Mouse (Mus musculus): ENCODE measurements around the gene Mefv. TPM values are rescaled to one million over a fixed set of nuclear protein-coding genes. Genes with fewer than 3 reads are reported as not detected.

Mefv gene
- not detected in 2 replicates for polyA plus RNA-seq (2015; fragmentation: Nextera tagmentation; extraction: Ambion mirVana)

DNA sequence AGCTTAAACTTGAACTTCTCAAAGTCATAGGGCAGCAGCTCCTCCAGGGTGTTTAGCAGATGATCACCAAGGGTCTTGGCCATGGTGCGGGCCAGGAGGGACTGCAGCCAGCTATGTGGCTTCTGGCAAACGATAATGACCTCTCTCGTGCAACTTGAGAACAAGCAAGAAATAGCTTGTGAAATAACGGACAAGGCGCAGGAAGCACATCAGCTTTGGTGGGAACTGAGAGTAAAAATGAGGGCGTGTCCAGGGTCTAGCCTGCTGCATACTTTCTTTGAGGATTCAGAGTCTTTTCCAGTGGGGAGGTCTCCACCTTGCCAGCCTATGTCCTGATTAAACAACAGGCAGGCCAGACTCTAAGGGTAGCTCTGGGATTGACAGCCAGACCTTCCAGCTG, at the start of gene Mefv:
TSS of gene Mefv (minus strand) at position 118 of the 400 bp plus-strand sequence.
- Histone ChIP-seq H3K36me3 (no peaks in the 10 kb centered on the region), H3K4me1 (no peaks in the 10 kb centered on the region), H3K4me3 (replicated peaks) (no peak within 1 kb of the TSS), H3K4me2 (no peak within 1 kb of the TSS), H3K9ac (replicated peaks) (no peak within 1 kb of the TSS), H3K9me3 (replicated peaks) (no peaks in the 10 kb centered on the region), H3K27me3 (replicated peaks) (no peaks in the 10 kb centered on the region), H3K27ac (replicated peaks) (no peak within 1 kb of the TSS)
- WGBS = 90% methylated on average over 6 of the region's 6 CpGs
- ATAC-seq (ENCODE audit: low FRiP score) = no peak

DNA sequence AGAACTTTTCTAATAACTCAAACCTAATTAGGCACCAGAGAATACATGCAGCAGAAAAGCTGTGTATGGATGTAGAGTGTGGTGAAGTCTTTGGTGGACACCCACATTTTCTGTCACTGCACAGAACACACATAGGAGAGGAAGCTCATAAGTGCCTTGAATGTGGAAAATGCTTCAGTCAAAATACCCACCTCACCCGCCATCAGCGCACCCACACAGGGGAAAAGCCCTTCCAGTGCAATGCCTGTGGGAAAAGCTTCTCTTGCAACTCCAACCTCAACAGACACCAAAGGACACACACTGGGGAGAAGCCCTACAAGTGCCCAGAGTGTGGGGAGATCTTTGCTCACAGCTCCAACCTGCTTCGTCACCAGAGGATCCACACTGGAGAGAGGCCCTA, 31.1 kb upstream of the Mefv start:
- H3K9me3 ChIP-seq (replicated peaks) = peaks cover 36% of the 10 kb centered on the region; the same call in 1 of the 2 replicates
- H3K4me1 ChIP-seq = peaks cover 26% of the 10 kb centered on the region
- H3K4me2 ChIP-seq = no peak overlapping the region
- H3K27ac ChIP-seq (replicated peaks) = no peak overlapping the region
- H3K9ac ChIP-seq (replicated peaks) = no peak overlapping the region
- no peak overlapping the region for H3K4me3 ChIP-seq (replicated peaks)
- H3K27me3 ChIP-seq (replicated peaks) = no peaks in the 10 kb centered on the region
- no peak for ATAC-seq (ENCODE audit: low FRiP score)
- peaks cover 69% of the 10 kb centered on the region for H3K36me3 ChIP-seq
- 100% methylated on average over 3 of the region's 3 CpGs for WGBS

DNA sequence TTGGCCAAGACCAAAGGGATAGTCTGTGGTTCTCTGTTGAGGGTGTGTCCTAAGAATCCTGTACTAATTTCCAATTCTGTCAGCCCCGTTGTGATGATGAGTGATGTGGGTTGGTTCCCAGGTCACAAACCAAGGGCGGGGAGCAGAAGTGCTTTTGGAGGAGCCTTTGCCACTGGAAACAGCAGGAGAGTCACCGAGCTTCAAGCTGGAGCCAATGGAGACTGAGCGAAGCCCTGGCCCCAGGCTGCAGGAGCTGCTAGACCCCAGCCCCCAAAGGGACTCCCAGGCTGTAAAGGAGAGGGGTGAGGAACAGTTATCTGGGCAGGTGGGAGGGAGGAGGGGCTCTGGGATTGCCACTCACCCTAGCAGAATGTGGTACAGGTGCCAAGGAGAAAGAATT, 27.8 kb upstream of the Mefv start:
- peaks cover 24% of the 10 kb centered on the region; the same call in 1 of the 2 replicates for H3K9me3 ChIP-seq (replicated peaks)
- H3K4me2 ChIP-seq = peak overlapping the region; percentile 89
- no peak for ATAC-seq (ENCODE audit: low FRiP score)
- peaks cover 33% of the 10 kb centered on the region for H3K4me1 ChIP-seq
- no peak overlapping the region for H3K27ac ChIP-seq (replicated peaks)
- 89% methylated on average over 4 of the region's 4 CpGs for WGBS
- H3K9ac ChIP-seq (replicated peaks) = no peak overlapping the region
- H3K27me3 ChIP-seq (replicated peaks) = 0 out of 2 replicates have a peak, but pooled peaks cover 4% of the 10 kb centered on the region
- H3K36me3 ChIP-seq = peaks cover 47% of the 10 kb centered on the region
- H3K4me3 ChIP-seq (replicated peaks) = peak overlapping the region; percentile 90

DNA sequence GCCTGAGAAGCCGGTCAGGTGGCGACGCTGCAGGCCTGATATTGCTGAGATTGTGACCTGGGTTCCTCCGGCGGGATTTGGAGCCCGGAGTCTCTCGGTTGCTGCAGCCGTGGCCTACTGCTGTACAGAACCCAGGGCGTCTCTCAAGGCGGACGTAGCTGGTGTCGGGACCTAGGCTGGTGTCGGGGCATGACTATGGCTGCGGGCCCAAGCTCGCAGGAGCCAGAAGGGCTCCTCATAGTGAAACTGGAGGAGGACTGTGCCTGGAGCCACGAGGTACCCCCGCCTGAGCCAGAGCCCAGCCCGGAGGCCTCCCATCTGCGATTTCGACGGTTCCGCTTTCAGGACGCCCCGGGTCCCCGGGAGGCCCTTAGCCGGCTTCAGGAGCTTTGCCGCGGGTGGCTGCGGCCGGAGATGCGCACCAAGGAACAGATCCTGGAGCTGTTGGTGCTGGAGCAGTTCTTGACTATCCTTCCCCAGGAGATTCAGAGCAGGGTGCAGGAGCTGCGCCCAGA, 26.3 kb upstream of the Mefv start:
- Histone ChIP-seq H3K9me3 (replicated peaks) (peaks cover 12% of the 10 kb centered on the region; the same call in 1 of the 2 replicates), H3K27ac (replicated peaks) (peak overlapping the region; percentile 97), H3K4me1 (peaks cover 33% of the 10 kb centered on the region), H3K9ac (replicated peaks) (peak overlapping the region; percentile 80), H3K27me3 (replicated peaks) (0 out of 2 replicates have a peak, but pooled peaks cover 4% of the 10 kb centered on the region), H3K4me3 (replicated peaks) (peak overlapping the region; percentile 90), H3K4me2 (peak overlapping the region; percentile 89), H3K36me3 (peaks cover 33% of the 10 kb centered on the region)
- 3% methylated on average over 32 of the region's 32 CpGs for WGBS
- peak; percentile 65 for ATAC-seq (ENCODE audit: low FRiP score)

DNA sequence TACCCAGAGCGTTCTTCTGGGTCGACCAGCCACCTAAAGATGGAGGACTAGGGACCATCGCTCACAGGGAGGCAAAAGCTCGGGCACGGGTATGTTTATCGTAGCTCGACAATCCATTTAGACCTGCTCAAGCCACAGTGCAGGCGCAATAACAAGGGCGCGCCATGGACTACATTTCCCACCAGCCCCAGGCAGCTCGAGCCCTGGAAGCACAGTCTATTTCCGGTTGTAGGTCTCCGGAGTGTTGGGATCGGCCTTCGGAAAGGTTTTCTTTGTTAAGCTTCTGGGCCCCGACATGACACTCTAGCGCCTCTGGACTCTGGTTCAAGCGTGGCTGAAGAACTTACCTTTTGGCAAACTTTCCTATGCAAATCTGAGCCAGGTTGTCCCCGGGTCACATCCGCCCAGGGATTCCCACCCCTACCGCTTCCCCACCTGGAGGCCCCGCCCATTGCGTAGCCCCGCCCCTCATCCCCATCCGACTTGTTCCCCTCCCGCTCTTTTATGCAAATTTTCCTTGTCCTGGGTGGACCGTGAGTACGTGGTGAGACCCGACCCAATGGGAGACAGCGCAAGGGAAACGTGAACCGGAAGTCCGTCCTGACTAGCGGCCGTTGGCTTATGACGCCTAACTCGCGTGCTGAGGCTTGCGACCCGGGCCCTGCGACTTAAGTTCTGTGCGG, 25.7 kb upstream of the Mefv start, which contains the start of gene Zfp263:
TSS of gene Zfp263 (plus strand) at position 591 of the 683 bp plus-strand sequence.
- Histone ChIP-seq H3K9ac (replicated peaks) (peak within 1 kb of the TSS; percentile 80), H3K9me3 (replicated peaks) (peaks cover 7% of the 10 kb centered on the region; the same call in 1 of the 2 replicates), H3K36me3 (peaks cover 27% of the 10 kb centered on the region), H3K27me3 (replicated peaks) (0 out of 2 replicates have a peak, but pooled peaks cover 4% of the 10 kb centered on the region), H3K4me2 (peak within 1 kb of the TSS; percentile 89), H3K4me1 (peaks cover 33% of the 10 kb centered on the region), H3K4me3 (replicated peaks) (peak within 1 kb of the TSS; percentile 90), H3K27ac (replicated peaks) (peak within 1 kb of the TSS; percentile 97)
- ATAC-seq (ENCODE audit: low FRiP score) = peak; percentile 97
- WGBS = under 1% methylated on average over 42 of the region's 42 CpGs

DNA sequence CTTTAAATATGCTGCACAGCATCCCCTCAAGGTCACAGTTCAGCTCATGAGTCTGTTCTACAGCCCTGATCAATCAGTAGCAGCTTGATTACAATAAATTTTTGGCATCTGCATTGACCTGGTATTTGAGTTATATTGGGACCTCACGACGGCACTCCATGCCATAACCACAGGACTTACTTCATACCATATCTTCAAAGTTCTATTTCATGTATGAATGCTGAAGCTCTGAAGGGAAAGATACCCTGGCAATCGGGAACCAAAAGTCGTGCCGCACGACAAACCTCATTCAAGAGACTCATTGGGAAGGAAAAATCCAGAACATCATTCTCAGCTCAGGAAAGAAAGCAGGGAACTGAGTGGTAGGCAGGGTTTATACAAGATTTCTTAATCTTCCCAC, 24.6 kb upstream of the Mefv start:
- H3K27ac ChIP-seq (replicated peaks) = peak overlapping the region; percentile 97
- peaks cover 17% of the 10 kb centered on the region for H3K36me3 ChIP-seq
- H3K4me3 ChIP-seq (replicated peaks) = peak overlapping the region; percentile 90
- no peaks in the 10 kb centered on the region for H3K9me3 ChIP-seq (replicated peaks)
- H3K4me2 ChIP-seq = peak overlapping the region; percentile 89
- H3K27me3 ChIP-seq (replicated peaks) = 0 out of 2 replicates have a peak, but pooled peaks cover 4% of the 10 kb centered on the region
- WGBS = 99% methylated on average over 6 of the region's 6 CpGs
- peaks cover 33% of the 10 kb centered on the region for H3K4me1 ChIP-seq
- no peak overlapping the region for H3K9ac ChIP-seq (replicated peaks)
- no peak for ATAC-seq (ENCODE audit: low FRiP score)

DNA sequence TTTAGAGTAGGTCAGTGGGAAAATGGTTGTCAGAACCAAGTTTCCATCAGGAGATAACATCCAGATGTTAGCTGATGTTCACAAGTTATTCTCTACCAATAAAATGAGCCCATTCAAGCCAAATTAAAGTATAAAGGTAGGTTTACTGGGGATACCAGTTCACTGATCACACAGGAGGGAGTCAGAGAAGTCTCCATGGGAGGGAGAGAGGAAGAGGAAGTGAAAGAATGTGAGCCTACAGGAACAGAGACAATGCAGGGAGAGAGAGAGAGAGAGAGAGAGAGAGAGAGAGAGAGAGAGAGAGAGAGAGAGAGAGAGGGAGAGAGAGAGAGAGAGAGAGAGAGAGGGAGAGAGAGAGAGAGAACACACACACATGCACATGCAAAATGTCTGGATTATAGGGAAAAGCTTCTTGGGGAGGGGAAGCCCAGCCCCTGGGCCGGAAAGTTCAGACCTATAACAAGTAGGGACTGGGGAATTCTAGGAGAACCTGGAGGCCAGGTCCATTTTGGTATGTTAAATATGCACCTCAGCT, 15.4 kb upstream of the Mefv start:
- 75% methylated on average over 1 of the region's 1 CpGs for WGBS
- no peaks in the 10 kb centered on the region for H3K27me3 ChIP-seq (replicated peaks)
- ATAC-seq (ENCODE audit: low FRiP score) = no peak
- H3K36me3 ChIP-seq = no peaks in the 10 kb centered on the region
- H3K4me2 ChIP-seq = no peak overlapping the region
- no peak overlapping the region for H3K4me3 ChIP-seq (replicated peaks)
- no peak overlapping the region for H3K9ac ChIP-seq (replicated peaks)
- no peaks in the 10 kb centered on the region for H3K4me1 ChIP-seq
- H3K9me3 ChIP-seq (replicated peaks) = no peaks in the 10 kb centered on the region
- no peak overlapping the region for H3K27ac ChIP-seq (replicated peaks)

DNA sequence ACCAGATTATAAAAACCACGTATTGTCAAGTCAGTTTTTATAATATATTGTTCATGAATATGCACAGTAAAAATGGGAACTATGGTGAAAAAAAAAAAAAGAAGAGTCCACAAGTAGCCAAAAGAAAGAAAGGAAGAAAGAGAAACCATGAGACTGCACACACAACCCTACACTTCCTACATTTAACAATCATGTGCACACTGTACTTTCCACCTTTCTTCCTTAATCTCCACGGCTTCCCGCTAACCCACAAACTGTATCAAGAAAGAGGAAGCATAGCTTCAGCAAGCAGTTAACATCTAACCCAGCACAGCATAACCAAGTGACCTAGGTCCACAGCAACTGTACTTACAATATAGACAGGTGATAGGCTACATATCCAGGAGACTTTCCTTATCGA, 14.7 kb upstream of the Mefv start:
- Histone ChIP-seq H3K4me2 (no peak overlapping the region), H3K9me3 (replicated peaks) (no peaks in the 10 kb centered on the region), H3K27ac (replicated peaks) (no peak overlapping the region), H3K4me1 (no peaks in the 10 kb centered on the region), H3K4me3 (replicated peaks) (no peak overlapping the region), H3K36me3 (no peaks in the 10 kb centered on the region), H3K9ac (replicated peaks) (no peak overlapping the region), H3K27me3 (replicated peaks) (no peaks in the 10 kb centered on the region)
- ATAC-seq (ENCODE audit: low FRiP score) = no peak
- 92% methylated on average over 4 of the region's 4 CpGs for WGBS

DNA sequence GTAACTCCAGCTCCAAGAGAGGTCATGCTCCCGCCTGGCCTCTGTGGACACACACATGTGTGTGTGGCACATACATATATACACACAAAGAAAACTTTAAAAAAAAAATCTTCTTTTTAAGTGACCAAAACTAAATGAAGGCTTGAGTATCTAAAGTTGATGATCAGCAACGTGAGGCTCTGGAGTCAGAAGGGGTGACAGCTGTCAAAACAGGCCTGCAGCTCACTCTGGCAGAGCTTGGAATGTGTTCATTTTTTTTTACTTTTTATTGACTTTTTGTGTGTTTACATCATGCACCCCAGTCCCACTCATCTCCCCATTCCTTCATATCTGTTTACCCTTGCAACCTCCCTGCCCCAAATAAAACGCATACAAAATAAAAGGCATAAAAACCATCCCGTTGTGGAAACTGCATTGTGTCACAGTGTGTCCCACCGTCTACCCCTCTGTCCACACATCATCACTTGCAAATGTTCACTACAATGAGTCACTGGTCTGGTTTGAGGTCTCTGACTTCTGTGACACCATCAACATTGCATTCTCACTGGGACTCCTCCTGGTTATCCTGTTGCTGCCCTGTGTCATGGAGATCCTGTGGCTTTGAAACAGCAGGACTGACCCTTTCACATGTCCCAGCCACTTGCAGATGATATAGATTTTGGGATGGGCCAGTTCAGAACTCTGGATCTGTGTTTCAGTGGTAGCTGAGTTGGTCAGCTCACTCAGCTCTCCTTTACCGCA, 10.3 kb upstream of the Mefv start:
- Histone ChIP-seq H3K27ac (replicated peaks) (no peak overlapping the region), H3K9ac (replicated peaks) (no peak overlapping the region), H3K36me3 (no peaks in the 10 kb centered on the region), H3K27me3 (replicated peaks) (no peaks in the 10 kb centered on the region), H3K4me1 (no peaks in the 10 kb centered on the region), H3K9me3 (replicated peaks) (no peaks in the 10 kb centered on the region), H3K4me3 (replicated peaks) (no peak overlapping the region), H3K4me2 (no peak overlapping the region)
- WGBS = 88% methylated on average over 6 of the region's 6 CpGs
- no peak for ATAC-seq (ENCODE audit: low FRiP score)

DNA sequence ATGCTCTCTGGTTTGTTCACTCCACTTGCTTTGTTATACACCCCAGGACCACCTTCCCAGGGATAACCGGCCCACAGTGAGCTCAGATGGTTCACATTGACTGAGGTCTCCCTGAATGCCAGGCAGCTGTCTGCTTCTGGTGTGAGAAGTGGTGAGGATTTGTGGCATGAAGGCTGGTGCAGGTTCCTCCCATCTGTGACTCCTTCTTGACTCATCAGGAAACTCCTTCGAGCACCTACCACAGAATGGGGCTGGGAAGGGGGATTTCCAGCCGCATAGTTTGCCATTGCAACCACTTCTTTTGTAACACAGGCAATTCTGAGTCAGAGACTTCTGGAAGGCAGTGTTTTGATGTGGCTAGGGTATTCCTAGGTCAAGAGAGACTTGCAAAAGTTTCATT, 5.3 kb upstream of the Mefv start:
- Histone ChIP-seq H3K4me2 (no peak overlapping the region), H3K9ac (replicated peaks) (no peak overlapping the region), H3K4me1 (no peaks in the 10 kb centered on the region), H3K27ac (replicated peaks) (no peak overlapping the region), H3K36me3 (no peaks in the 10 kb centered on the region), H3K27me3 (replicated peaks) (no peaks in the 10 kb centered on the region), H3K4me3 (replicated peaks) (no peak overlapping the region), H3K9me3 (replicated peaks) (no peaks in the 10 kb centered on the region)
- no peak for ATAC-seq (ENCODE audit: low FRiP score)
- WGBS = 73% methylated on average over 3 of the region's 3 CpGs

DNA sequence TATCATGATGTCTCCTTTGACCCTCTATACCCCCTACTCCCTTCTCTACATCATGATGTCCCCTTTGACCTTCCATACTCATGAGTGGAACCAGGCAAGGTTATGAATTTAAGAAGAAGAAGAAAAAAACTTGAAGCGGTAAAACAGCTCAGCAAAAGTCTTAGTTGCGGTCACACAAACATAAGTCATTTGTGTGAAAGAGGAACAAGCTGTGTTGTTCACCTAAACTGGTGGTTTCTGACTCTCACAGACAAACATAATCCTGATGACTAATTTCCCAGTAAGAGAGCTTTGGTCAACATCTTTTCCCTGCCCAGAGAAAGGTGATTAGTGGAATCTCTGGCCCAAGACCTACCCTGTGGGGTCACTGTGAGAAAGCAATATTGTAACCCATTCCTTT, 3.2 kb downstream of the Mefv start:
- Histone ChIP-seq H3K36me3 (no peaks in the 10 kb centered on the region), H3K27ac (replicated peaks) (no peak overlapping the region), H3K9ac (replicated peaks) (no peak overlapping the region), H3K27me3 (replicated peaks) (no peaks in the 10 kb centered on the region), H3K4me2 (no peak overlapping the region), H3K9me3 (replicated peaks) (no peaks in the 10 kb centered on the region), H3K4me3 (replicated peaks) (no peak overlapping the region), H3K4me1 (no peaks in the 10 kb centered on the region)
- ATAC-seq (ENCODE audit: low FRiP score) = no peak
- 89% methylated on average over 2 of the region's 2 CpGs for WGBS
